Mouse (Mus musculus): ENCODE measurements at regions not wholly inside any gene's neighbourhood (a gene's known extent, or its start where the extent isn't known, plus 50 kb on each side); places are given as distances from the start of the nearest gene placed in this dataset.

GRCm38 (mm10) chr10:107990557-107990956 lies 78.6 kb upstream of the Otogl start:
- TF ChIP-seq MAFK (IDR thresholded peaks at IDR 0.05; ENCODE audit: borderline replicate concordance, low read depth, low read length) (no peak), POLR2A (IDR thresholded peaks at IDR 0.05; ENCODE audit: control insufficient read depth in 1 of 2, insufficient read depth in 1 of 2, low read depth in 1 of 2, low read length in 2 of 2, poor library complexity in 1 of 2) (no peak)

Measured in MEL (cell line).